Mouse (Mus musculus) heart, embryonic 15.5 days (tissue): ENCODE results near the gene Hcn2. TPM values are rescaled to one million over a fixed set of nuclear protein-coding genes. Genes with fewer than 3 reads are reported as not detected.

Experiments
- ATAC-seq: fragments of 200-750 bp; cut with Nextera tagmentation; replicated peaks from 2 replicates; pipeline ENCODE4 v1.8.0; 2017; ENCODE audit warnings: low read depth, moderate TSS enrichment; ENCODE audit not compliant: insufficient number of reproducible peaks, insufficient read depth, low FRiP score
- H3K27ac ChIP-seq: fragments of 300-500 bp; sonication (generic); 2 replicates; pipeline ENCODE4 v1.5.1; 2015; ENCODE audit warnings: mild to moderate bottlenecking, inconsistent platforms
- H3K27me3 ChIP-seq: fragments of 300-500 bp; sonication (generic); 2 replicates; pipeline ENCODE4 v1.6.1; 2015; ENCODE audit warnings: inconsistent platforms
- H3K36me3 ChIP-seq: fragments of 300-500 bp; sonication (generic); 2 replicates; pipeline ENCODE4 v1.6.1; 2015; ENCODE audit warnings: mild to moderate bottlenecking, inconsistent platforms
- H3K4me1 ChIP-seq: fragments of 300-500 bp; sonication (generic); replicated peaks from 2 replicates; pipeline ENCODE4 v1.6.1; 2015; ENCODE audit warnings: inconsistent platforms
- H3K4me2 ChIP-seq: fragments of 300-500 bp; sonication (generic); 2 replicates; pipeline ENCODE4 v1.6.1; 2015; ENCODE audit warnings: inconsistent platforms, mild to moderate bottlenecking, moderate library complexity
- H3K4me3 ChIP-seq: fragments of 300-500 bp; sonication (generic); 2 replicates; pipeline ENCODE4 v1.5.1; 2015; ENCODE audit warnings: mild to moderate bottlenecking, inconsistent platforms
- H3K9ac ChIP-seq: fragments of 300-500 bp; sonication (generic); 2 replicates; pipeline ENCODE4 v1.6.1; 2015; ENCODE audit warnings: mild to moderate bottlenecking, inconsistent platforms
- H3K9me3 ChIP-seq: fragments of 300-500 bp; sonication (generic); replicated peaks from 2 replicates; pipeline ENCODE4 v1.6.1; 2016; ENCODE audit warnings: inconsistent platforms
- WGBS: fragments of 180-500 bp; shearing (Covaris S2); methylation state at CpG from one replicate; pipeline ENCODE4 v1.1.7; 2015; ENCODE audit warnings: mixed read lengths; 5-methylcytosine and 5-hydroxymethylcytosine counted together
- polyA plus RNA-seq: library from polyadenylated mRNA; unstranded; fragments of >200 nt; fragmentation: Nextera tagmentation; extraction: Ambion mirVana; gene quantifications from 2 replicates; pipeline ENCODE4 v1.2.1, GENCODE M21; 2015

Gene Hcn2
- polyA plus RNA-seq, 1 experiment from 2014 or later, result 0.08 TPM

- H3K36me3 ChIP-seq, result no peaks in the 10 kb centered on the region
- H3K9ac ChIP-seq, result peak overlapping the region; percentile 47; the same call in 1 of the 2 replicates
- H3K4me1 ChIP-seq, result peaks cover 44% of the 10 kb centered on the region
- WGBS, result 2% methylated on average over 13 of the region's 13 CpGs
- peak overlapping the region; percentile 84 for H3K4me2 ChIP-seq
- H3K27ac ChIP-seq, result no peak overlapping the region
- H3K4me3 ChIP-seq, result peak overlapping the region; percentile 52
- ATAC-seq, result peak; percentile 53
- no peaks in the 10 kb centered on the region for H3K9me3 ChIP-seq
- H3K27me3 ChIP-seq, result peaks cover 27% of the 10 kb centered on the region; the same call in 1 of the 2 replicates
These were observed 64.2 kb downstream of the Hcn2 start for GRCm38 (mm10) chr10:79780664-79781015.

GRCm38 (mm10) chr10:79781139-79781538 lies 64.7 kb downstream of the Hcn2 start:
- no peak for ATAC-seq
- peaks cover 44% of the 10 kb centered on the region for H3K4me1 ChIP-seq
- no peak overlapping the region for H3K27ac ChIP-seq
- no peaks in the 10 kb centered on the region for H3K9me3 ChIP-seq
- 35% methylated on average over 21 of the region's 21 CpGs for WGBS
- H3K4me2 ChIP-seq, result peak overlapping the region; percentile 84
- H3K4me3 ChIP-seq, result peak overlapping the region; percentile 52
- H3K36me3 ChIP-seq, result no peaks in the 10 kb centered on the region
- no peak overlapping the region for H3K9ac ChIP-seq
- H3K27me3 ChIP-seq, result peaks cover 27% of the 10 kb centered on the region; the same call in 1 of the 2 replicates

- Histone ChIP-seq H3K27me3 (peaks cover 27% of the 10 kb centered on the region; the same call in 1 of the 2 replicates), H3K4me1 (peaks cover 41% of the 10 kb centered on the region), H3K36me3 (no peaks in the 10 kb centered on the region), H3K4me3 (no peak overlapping the region), H3K9me3 (no peaks in the 10 kb centered on the region), H3K27ac (no peak overlapping the region), H3K4me2 (no peak overlapping the region), H3K9ac (no peak overlapping the region)
- ATAC-seq, result no peak
- 66% methylated on average over 5 of the region's 5 CpGs for WGBS
These were observed 65.5 kb downstream of the Hcn2 start for GRCm38 (mm10) chr10:79781956-79782355.

- Histone ChIP-seq H3K9ac (no peak overlapping the region), H3K27ac (no peak overlapping the region), H3K9me3 (no peaks in the 10 kb centered on the region), H3K4me2 (no peak overlapping the region), H3K27me3 (peaks cover 27% of the 10 kb centered on the region; the same call in 1 of the 2 replicates), H3K36me3 (no peaks in the 10 kb centered on the region), H3K4me3 (no peak overlapping the region), H3K4me1 (peaks cover 30% of the 10 kb centered on the region)
- no peak for ATAC-seq
- WGBS, result 61% methylated on average over 7 of the region's 7 CpGs
These were observed 66.6 kb downstream of the Hcn2 start for GRCm38 (mm10) chr10:79783050-79783449.

DNA sequence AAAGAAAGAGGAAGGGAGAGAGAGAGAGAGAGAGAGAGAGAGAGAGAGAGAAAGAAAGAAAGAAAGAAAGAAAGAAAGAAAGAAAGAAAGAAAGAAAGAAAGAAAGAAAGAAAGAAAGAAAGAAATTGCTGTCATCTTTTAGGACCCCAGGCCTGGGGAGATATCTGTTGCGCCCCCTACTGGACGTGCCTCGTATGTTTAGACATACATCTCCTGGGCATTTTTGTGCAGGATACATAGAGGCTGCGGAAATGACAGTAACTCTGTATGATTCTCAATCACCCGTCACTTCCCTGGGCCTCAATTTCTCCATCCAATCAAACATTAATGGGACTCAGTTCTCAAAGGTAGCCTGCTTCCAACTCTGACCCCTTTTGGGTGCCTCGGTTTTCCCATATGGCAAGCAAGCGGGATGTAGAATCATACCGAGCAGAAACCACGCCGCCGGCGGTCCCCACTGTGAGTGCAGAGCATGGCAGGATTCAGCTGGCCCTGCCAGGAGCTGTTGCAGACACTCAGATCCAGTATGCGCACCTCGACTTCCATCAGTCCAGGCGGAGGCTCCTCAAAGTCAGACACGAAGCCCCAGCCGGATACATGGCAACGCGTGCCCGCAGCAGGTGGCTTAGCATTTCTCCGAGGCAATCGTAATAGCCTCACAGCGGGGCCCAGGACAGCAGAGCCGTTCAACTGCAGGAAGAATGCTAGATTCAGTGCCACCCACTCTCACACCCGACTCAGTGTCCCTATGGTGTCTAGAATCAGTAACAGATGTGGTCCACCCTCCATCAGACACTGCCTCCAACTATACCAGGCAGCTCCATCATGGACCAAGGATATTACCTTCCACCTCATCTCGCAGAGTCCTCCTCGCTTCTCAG lies 67.7 kb downstream of the Hcn2 start:
- ATAC-seq, result no peak
- WGBS, result 41% methylated on average over 27 of the region's 27 CpGs
- H3K27me3 ChIP-seq, result peaks cover 27% of the 10 kb centered on the region; the same call in 1 of the 2 replicates
- no peak overlapping the region for H3K4me2 ChIP-seq
- H3K36me3 ChIP-seq, result no peaks in the 10 kb centered on the region
- no peaks in the 10 kb centered on the region for H3K9me3 ChIP-seq
- H3K4me3 ChIP-seq, result no peak overlapping the region
- H3K27ac ChIP-seq, result no peak overlapping the region
- peaks cover 19% of the 10 kb centered on the region for H3K4me1 ChIP-seq
- no peak overlapping the region for H3K9ac ChIP-seq

Other genes starting within 250 kb of the Hcn2 start
- not detected in 2 replicates for gene Vmn2r83, start 247.9 kb upstream of the Hcn2 start, polyA plus RNA-seq
- 7.9 and 10.9 TPM in 2 replicates for gene Plpp2, start 182.8 kb upstream of the Hcn2 start, polyA plus RNA-seq
- gene Mier2, start 161.4 kb upstream of the Hcn2 start, polyA plus RNA-seq, result 21.7 and 32.9 TPM in 2 replicates
- gene Theg, start 129.3 kb upstream of the Hcn2 start, polyA plus RNA-seq, result not detected in 2 replicates
- gene C2cd4c, start 102.6 kb upstream of the Hcn2 start, polyA plus RNA-seq, result not detected in 2 replicates
- gene Shc2, start 78.7 kb upstream of the Hcn2 start, polyA plus RNA-seq, result 2.0 and 3.9 TPM in 2 replicates
- gene Odf3l2, start 70.9 kb upstream of the Hcn2 start, polyA plus RNA-seq, result not detected in 2 replicates
- 1.4 and 1.9 TPM in 2 replicates for gene Madcam1, start 52.1 kb upstream of the Hcn2 start, polyA plus RNA-seq
- 39.5 and 46.8 TPM in 2 replicates for gene Tpgs1, start 47.3 kb upstream of the Hcn2 start, polyA plus RNA-seq
- gene Cdc34, start 34.4 kb upstream of the Hcn2 start, polyA plus RNA-seq, result 86.7 and 98.4 TPM in 2 replicates
- gene Gzmm, start 27.6 kb upstream of the Hcn2 start, polyA plus RNA-seq, result 1.1 TPM in 2 replicates
- gene Bsg, start 12.1 kb upstream of the Hcn2 start, polyA plus RNA-seq, result 998 and 1,017 TPM in 2 replicates
- gene Polrmt, start 29.9 kb downstream of the Hcn2 start, polyA plus RNA-seq, result 30.0 and 36.5 TPM in 2 replicates
- 0.06 and 0.16 TPM in 2 replicates for gene Fgf22, start 38.4 kb downstream of the Hcn2 start, polyA plus RNA-seq
- gene Rnf126, start 50.3 kb downstream of the Hcn2 start, polyA plus RNA-seq, result 54.0 and 65.5 TPM in 2 replicates
- gene Fstl3, start 60.6 kb downstream of the Hcn2 start, polyA plus RNA-seq, result 29.0 and 30.9 TPM in 2 replicates
- gene Prss57, start 74.3 kb downstream of the Hcn2 start, polyA plus RNA-seq, result 0.49 and 5.1 TPM in 2 replicates
- gene Palm, start 76.9 kb downstream of the Hcn2 start, polyA plus RNA-seq, result 57.8 and 73.1 TPM in 2 replicates
- 0.81 and 1.3 TPM in 2 replicates for gene Misp, start 104.4 kb downstream of the Hcn2 start, polyA plus RNA-seq
- gene Ptbp1, start 137.8 kb downstream of the Hcn2 start, polyA plus RNA-seq, result 89.6 and 162 TPM in 2 replicates
- 1.1 and 3.0 TPM in 2 replicates for gene Prtn3, start 157.8 kb downstream of the Hcn2 start, polyA plus RNA-seq
- 8.6 and 15.3 TPM in 2 replicates for gene Plppr3, start 158.0 kb downstream of the Hcn2 start, polyA plus RNA-seq
- 0.25 and 2.0 TPM in 2 replicates for gene Elane, start 169.6 kb downstream of the Hcn2 start, polyA plus RNA-seq
- not detected in 2 replicates for gene Cfd, start 174.2 kb downstream of the Hcn2 start, polyA plus RNA-seq
- 34.8 and 45.7 TPM in 2 replicates for gene Med16, start 192.3 kb downstream of the Hcn2 start, polyA plus RNA-seq
- gene Gm26602, start 194.2 kb downstream of the Hcn2 start, polyA plus RNA-seq, result 15.7 TPM in 1 of 2 replicates, not detected in the other
- gene Kiss1r, start 200.3 kb downstream of the Hcn2 start, polyA plus RNA-seq, result 0.34 and 0.51 TPM in 2 replicates
- 95.2 and 118 TPM in 2 replicates for gene R3hdm4, start 204.6 kb downstream of the Hcn2 start, polyA plus RNA-seq
- gene Arid3a, start 210.4 kb downstream of the Hcn2 start, polyA plus RNA-seq, result 2.1 and 3.7 TPM in 2 replicates
- 56.7 and 66.6 TPM in 2 replicates for gene Wdr18, start 243.5 kb downstream of the Hcn2 start, polyA plus RNA-seq